ENCODE assay signal across 8 mouse cellular contexts in genomic region chr5:129670036-129670458, GRCm38 (mm10). TPM values are rescaled to one million over a fixed set of nuclear protein-coding genes. Genes with fewer than 3 reads are reported as not detected.
DNase-seq lines count a peak whose midpoint lies in the region; ATAC-seq lines count a peak whose summit lies in the region.

Gene Zfp11, minus strand, starts transcription at chr5:129670099.

- intact Hi-C loops in gastrocnemius, postnatal 14 days (cut with DNase I; ENCODE audit: low total_unique reads): loop anchor here (5.0 kb wide), 1 partner anchor 42 kb away; no protein-coding TSS in a partner anchor

- peaks cover 5% of the 10 kb centered on the region for H3K27me3 ChIP-seq in megakaryocyte, embryonic 14.5 days (replicated peaks)

- peak within 1 kb of the TSS; percentile 93 for H3K4me3 ChIP-seq in megakaryocyte, embryonic 14.5 days (replicated peaks)

- peaks cover 34% of the 10 kb centered on the region for H3K4me1 ChIP-seq in megakaryocyte, embryonic 14.5 days

- no peaks in the 10 kb centered on the region for H3K36me3 ChIP-seq in megakaryocyte, embryonic 14.5 days (replicated peaks; ENCODE audit: low read length)

- DNase-seq in adrenal gland, adult 8-10 months: peak; percentile 64
- DNase-seq in embryo, embryonic 11 days: peak; percentile 90
- DNase-seq in gastrocnemius, postnatal 14 days: peak; percentile 81
- DNase-seq in left cerebral cortex, adult 9 months (ENCODE audit: low spot score in 2 of 2): peak; percentile 38 to 79
- peak; percentile 80 to 84 for DNase-seq in right cerebral cortex, adult 2 months (ENCODE audit: low spot score in 2 of 2)
- DNase-seq in urinary bladder, postnatal 36 days (ENCODE audit: low spot score in 2 of 2): peak; percentile 77 to 80

- H3K9me3 ChIP-seq in megakaryocyte, embryonic 14.5 days: peaks cover 26% of the 10 kb centered on the region

- peak; percentile 85 for ATAC-seq in inflammation-experienced regulatory T-cells, adult 6 months

RNA-seq across cellular contexts. Expression of gene Zfp11, which starts in this region (rescaled TPM):
- 1 to 10 TPM; 3.4 to 5.2 (median 4.1) TPM for total RNA-seq in adrenal gland, adult 8-10 months (2022)
- 1 to 10 TPM; 2.0 to 2.7 TPM for total RNA-seq in gastrocnemius, postnatal 14 days (2021)
- polyA plus RNA-seq in inflammation-experienced regulatory T-cells, adult 6 months (2017; shearing (Covaris generic)): 1 to 10 TPM; 4.6 to 5.1 (median 4.8) TPM
- not detected in 2 replicates for polyA plus RNA-seq in megakaryocyte, embryonic 14.5 days (2012; ENCODE audit: insufficient read depth, low replicate concordance)

Comparison
In these comparisons a context has a peak if more than half of its experiments do, and no peak if none do; other contexts are left out.
1. Peak in every context shown above with its lines: DNase-seq, ATAC-seq and H3K4me3 ChIP-seq.